Mouse (Mus musculus) testis, adult 2 months (tissue): ENCODE data around the gene Eaf1.

ENCODE experiments used
- CTCF ChIP-seq: fragments of 200-500 bp; IDR thresholded peaks from 2 replicates; pipeline ENCODE4 v1.5.1; 2012; ENCODE audit warnings: low read depth, mild to moderate bottlenecking, inconsistent platforms, low read length, moderate library complexity; ENCODE audit not compliant: control insufficient read depth, insufficient read depth, insufficient replicate concordance
- POLR2A ChIP-seq: fragments of 200-500 bp; IDR thresholded peaks from 2 replicates; pipeline ENCODE4 v1.6.1; 2012; ENCODE audit warnings: low read depth, mild to moderate bottlenecking, inconsistent platforms, low read length, moderate library complexity; ENCODE audit not compliant: control insufficient read depth

GRCm38 (mm10) chr14:31448994-31449393, 45.2 kb upstream of the Eaf1 start:
- no peak for TF ChIP-seq POLR2A
- TF ChIP-seq CTCF = no peak
